Mouse (Mus musculus) Patski (cell line): Measurements from ENCODE around the gene Faap20. TPM values are rescaled to one million over a fixed set of nuclear protein-coding genes. Genes with fewer than 3 reads are reported as not detected.

ENCODE experiments used
- ATAC-seq: fragments of 100-300 bp; one replicate; pipeline ENCODE4 v1.8.0; 2021
- CTCF ChIA-PET: fragments of 350-600 bp; sonication (Branson Sonifier 250); formaldehyde crosslinking; loops from one replicate; lab custom pipeline; 2022; ENCODE audit warnings: inconsistent platforms; lab: Charles Lee
- POLR2A ChIA-PET: fragments of 350-600 bp; sonication (Branson Sonifier 250); formaldehyde crosslinking; loops from one replicate; lab custom pipeline; 2022; ENCODE audit warnings: antibody characterized with exemption, inconsistent platforms; lab: Charles Lee
- DNase-seq: peaks from one replicate; pipeline ENCODE4 v3.0.0-alpha.2; 2011; ENCODE audit warnings: low read depth, low spot score
- H3K27me3 ChIP-seq: fragments of 371-371 bp; one replicate; pipeline ENCODE4 v1.5.1; 2021
- CTCF ChIP-seq: fragments of 100-300 bp; IDR thresholded peaks from one replicate; pipeline ENCODE4 v1.5.1; 2021
- in situ Hi-C: fragments of 300-500 bp; cut with MboI; formaldehyde crosslinking; loops from 3 replicates; pipeline ENCODE4 v1.11.1; 2018; ENCODE audit warnings: low pct_unique_long_range_greater_than_20kb, mixed read lengths
- polyA plus RNA-seq: library from polyadenylated mRNA; unstranded; gene quantifications from one replicate; pipeline ENCODE4 v1.2.3, GENCODE M21; 2021

Gene Faap20
- polyA plus RNA-seq, 1 experiment from 2014 or later = 25.5 TPM

DNA sequence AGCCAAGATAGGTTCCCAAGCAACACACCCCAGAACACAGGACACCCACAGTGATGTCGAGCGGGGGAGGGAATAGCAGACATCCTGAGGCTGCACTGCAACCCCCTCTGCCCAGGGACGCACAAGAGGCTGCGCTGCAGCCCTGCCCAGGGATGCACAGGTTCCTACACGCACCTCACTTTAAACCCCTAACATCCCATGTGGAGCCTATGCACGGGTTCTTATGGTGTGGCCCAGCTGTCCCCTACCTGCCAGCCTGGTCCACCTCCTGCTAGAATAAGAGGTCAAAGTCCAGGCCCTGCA, 35.9 kb upstream of the Faap20 start:
- TF ChIP-seq CTCF = no peak
- no peak for ATAC-seq
- in situ Hi-C loops = no loop called here
- CTCF ChIA-PET = no interaction called here
- POLR2A ChIA-PET = no interaction called here
- H3K27me3 ChIP-seq = no peaks in the 10 kb centered on the region
- no peak for DNase-seq

DNA sequence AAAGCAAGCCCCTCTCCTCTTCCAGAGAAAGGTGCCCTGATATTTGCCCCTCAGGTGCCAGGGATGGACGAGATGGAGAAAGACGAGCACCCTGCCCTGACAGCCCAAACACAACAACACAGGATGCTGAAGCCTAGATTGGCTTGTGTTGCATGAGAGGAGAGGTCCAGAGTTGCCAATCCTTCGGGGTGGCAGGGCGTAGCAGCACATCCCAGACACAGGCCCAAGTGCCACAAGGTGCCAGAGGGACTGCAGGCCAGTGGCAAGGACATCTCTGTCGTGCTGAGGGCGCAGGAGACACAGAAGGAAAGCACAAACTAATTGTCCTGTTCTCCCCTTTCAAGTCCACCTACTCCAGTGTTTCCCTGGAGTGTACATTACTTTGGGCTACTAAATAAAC, 35.4 kb upstream of the Faap20 start:
- CTCF ChIA-PET = no interaction called here
- TF ChIP-seq CTCF = no peak
- no peak for DNase-seq
- no peaks in the 10 kb centered on the region for H3K27me3 ChIP-seq
- POLR2A ChIA-PET = no interaction called here
- in situ Hi-C loops = no loop called here
- no peak for ATAC-seq

DNA sequence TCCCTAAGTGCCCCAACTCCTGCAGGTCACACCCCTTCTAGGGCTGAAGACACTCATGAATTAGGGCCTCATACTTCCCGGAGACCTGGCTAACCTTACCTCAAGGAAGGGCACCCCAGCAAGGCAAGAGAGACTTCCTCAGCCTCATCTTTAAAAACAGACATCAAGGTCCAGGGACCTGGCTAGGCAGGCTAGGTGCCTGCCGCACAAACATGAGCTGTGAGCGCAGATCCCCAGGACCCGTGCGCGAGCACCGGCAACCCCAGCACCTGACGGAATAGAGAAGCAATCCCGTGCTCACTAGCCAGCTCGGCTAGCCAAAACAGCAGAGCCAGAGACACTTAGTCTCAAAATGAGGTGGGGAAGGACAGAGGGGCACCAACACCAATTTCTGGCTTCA, 34.8 kb upstream of the Faap20 start:
- CTCF ChIA-PET = no interaction called here

DNA sequence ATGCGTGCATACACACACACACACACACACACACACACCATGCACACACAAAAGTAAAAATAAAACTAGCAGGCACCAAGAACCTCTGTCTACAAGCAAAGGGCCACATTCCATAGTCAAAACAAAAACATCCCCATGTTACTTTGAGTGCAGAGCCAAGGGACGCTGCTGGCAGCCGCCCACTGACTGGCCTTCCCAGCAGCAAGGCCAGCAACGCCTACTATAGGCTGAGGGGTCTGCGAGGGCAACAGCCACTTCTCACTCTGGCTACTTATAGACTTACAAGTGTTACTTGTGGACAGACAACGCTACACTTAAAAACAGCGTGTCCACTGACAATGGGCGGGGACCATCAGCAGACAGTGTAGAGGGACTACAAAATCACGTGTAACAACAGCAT, 34.4 kb upstream of the Faap20 start:
- ChIA-PET POLR2A (no interaction called here), CTCF (no interaction called here)
- DNase-seq = no peak
- in situ Hi-C loops = loop anchor here (5.0 kb wide), 2 partner anchors 43 to 78 kb away; no protein-coding TSS in a partner anchor
- no peak for TF ChIP-seq CTCF
- no peak for ATAC-seq
- H3K27me3 ChIP-seq = no peaks in the 10 kb centered on the region

More for the DNA sequence above, 34.8 kb upstream of the Faap20 start:
- POLR2A ChIA-PET = no interaction called here
- in situ Hi-C loops = loop anchor here (5.0 kb wide), 2 partner anchors 42 to 77 kb away; no protein-coding TSS in a partner anchor
- ATAC-seq = no peak
- no peaks in the 10 kb centered on the region for H3K27me3 ChIP-seq
- no peak for DNase-seq
- TF ChIP-seq CTCF = no peak

DNA sequence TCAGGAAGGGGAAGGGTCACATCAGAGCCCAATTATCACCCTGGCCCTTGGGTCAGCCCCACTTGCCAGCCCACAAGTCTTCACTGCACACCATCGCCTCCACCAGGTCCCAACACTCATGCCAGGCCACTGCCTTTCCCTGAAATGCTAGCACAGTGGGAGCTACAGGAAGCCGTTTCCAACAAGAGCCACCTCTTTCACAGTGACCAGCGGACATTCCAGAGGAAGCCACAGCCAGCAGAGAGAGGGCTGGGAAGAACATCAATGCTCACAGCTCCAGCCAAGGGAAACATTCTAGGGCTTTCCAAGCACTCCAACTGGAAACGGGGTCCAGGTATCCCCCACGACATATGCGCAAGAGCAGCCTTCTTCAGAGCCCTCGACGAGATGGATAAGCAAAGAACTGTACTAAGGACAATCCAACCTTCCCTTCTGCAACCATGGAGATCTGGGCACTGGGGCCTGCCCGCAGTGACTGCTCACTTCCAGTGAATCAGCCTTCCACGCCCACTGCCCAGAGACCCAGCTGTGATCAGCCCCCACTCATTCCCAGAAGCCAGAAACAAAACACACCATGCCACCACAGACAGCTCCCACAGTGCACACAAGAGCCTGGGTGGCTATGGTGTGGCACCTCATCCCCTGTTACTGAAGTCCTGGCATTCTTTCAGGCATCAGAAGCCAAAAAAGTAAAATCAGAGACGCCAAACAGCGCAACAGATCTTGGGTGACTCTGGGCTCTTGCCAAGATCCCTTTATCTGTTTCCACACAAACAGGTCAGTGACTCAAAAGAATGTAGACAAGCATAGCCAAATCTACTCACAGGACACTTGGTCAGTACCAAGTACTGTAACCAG, 33.6 kb upstream of the Faap20 start:
- POLR2A ChIA-PET = interaction anchor here (0.7 to 1.5 kb wide), 3 partner anchors 9 to 121 kb away, joined by 3 to 6 read pairs (median 5); no protein-coding TSS in a partner anchor
- ATAC-seq (peak; percentile 64), DNase-seq (peak; percentile 88)
- TF ChIP-seq CTCF = no peak
- no peaks in the 10 kb centered on the region for H3K27me3 ChIP-seq
- CTCF ChIA-PET = no interaction called here
- in situ Hi-C loops = loop anchor here (5.0 kb wide), 2 partner anchors 44 to 79 kb away; no protein-coding TSS in a partner anchor

DNA sequence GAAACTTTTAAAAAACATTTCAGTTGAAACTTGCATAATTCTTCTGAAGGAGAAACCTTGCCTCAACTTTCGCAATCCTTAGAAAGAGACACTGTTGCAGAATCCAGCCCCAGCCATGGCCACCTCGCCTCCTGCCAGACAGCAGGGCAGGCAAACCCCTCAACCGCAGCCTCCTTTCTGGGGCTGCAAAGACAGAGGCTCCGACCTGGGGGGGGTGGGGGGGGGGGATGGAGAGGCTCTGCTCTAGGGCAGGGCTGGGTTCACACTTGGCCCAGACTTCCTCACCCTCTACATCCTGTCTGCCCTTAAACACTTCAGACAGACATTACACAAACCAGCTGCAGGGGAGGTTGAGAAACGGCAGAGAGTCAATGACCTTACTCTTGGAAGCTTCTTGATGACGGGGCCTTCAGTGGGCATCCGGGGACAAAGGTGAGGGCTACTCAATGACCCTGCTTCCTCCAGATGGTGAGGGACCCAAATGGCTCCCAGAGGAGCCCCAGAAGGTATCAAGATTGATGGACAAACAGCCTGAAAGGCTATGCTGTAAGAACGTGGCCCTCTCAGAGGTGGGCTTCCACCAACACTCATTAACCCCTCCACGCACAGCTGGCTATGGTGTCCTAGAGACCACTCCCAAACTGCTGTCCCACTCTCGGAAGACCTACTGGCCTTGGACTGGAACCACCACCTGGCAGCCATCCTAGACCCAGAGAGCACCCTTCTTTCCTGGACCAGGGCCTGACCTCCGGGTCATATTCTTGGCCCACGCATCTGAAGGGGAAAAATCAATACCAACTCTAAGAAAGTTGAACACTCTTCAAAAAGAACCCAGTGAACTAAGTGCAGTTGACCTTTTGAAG, 32.1 kb upstream of the Faap20 start:
- no peak for ATAC-seq
- no peak for DNase-seq
- H3K27me3 ChIP-seq = no peaks in the 10 kb centered on the region
- POLR2A ChIA-PET = interaction anchor here (0.6 to 1.5 kb wide), 4 partner anchors 10 to 122 kb away, joined by 3 to 6 read pairs (median 4); no protein-coding TSS in a partner anchor
- no peak for TF ChIP-seq CTCF
- CTCF ChIA-PET = interaction anchor here (1.1 to 1.2 kb wide), 2 partner anchors 31 to 32 kb away, joined by 3 to 4 read pairs; partner anchors contain the start of gene Faap20
- in situ Hi-C loops = loop anchor here (5.0 kb wide), 2 partner anchors 45 to 80 kb away; no protein-coding TSS in a partner anchor

DNA sequence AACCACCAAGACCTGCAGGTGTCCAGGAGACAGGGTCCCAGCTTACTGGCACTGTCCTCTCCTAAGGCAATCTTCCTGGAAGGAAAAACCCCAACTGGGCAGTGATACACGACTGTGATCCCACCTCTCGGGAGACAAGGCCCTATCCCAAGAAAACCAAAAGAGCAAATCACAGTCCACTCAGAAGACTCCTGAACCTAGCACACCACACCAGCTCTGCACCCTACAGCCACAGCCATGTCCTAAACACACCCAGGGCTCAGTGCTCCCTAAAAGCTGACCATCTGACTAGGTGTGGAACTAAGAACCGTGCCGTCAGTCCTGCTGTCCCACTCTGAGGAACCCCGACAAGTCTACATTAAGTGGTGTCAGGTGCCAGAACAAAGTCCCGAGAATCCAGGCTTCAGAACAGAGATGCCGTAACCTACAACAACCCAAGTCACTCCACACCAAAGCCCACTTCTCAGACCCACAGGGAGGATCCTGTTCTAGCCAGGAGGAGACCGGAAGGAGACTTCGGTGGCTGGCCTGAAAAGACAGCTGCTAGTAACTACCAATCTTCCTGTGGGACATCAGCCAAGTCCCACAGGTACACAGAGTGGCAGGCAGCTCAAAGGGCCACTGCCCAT, 31.4 kb upstream of the Faap20 start:
- ChIA-PET CTCF (interaction anchor here (0.8 to 1.1 kb wide), 2 partner anchors 31 to 32 kb away, joined by 3 to 4 read pairs; no protein-coding TSS in a partner anchor), POLR2A (interaction anchor here (1.0 to 4.9 kb wide), 3 partner anchors 17 to 42 kb away, joined by 3 to 27 read pairs (median 4); no protein-coding TSS in a partner anchor)
- in situ Hi-C loops = loop anchor here (5.0 kb wide), 2 partner anchors 46 to 81 kb away; no protein-coding TSS in a partner anchor
- ATAC-seq = no peak
- no peak for TF ChIP-seq CTCF
- DNase-seq = no peak
- H3K27me3 ChIP-seq = no peaks in the 10 kb centered on the region

DNA sequence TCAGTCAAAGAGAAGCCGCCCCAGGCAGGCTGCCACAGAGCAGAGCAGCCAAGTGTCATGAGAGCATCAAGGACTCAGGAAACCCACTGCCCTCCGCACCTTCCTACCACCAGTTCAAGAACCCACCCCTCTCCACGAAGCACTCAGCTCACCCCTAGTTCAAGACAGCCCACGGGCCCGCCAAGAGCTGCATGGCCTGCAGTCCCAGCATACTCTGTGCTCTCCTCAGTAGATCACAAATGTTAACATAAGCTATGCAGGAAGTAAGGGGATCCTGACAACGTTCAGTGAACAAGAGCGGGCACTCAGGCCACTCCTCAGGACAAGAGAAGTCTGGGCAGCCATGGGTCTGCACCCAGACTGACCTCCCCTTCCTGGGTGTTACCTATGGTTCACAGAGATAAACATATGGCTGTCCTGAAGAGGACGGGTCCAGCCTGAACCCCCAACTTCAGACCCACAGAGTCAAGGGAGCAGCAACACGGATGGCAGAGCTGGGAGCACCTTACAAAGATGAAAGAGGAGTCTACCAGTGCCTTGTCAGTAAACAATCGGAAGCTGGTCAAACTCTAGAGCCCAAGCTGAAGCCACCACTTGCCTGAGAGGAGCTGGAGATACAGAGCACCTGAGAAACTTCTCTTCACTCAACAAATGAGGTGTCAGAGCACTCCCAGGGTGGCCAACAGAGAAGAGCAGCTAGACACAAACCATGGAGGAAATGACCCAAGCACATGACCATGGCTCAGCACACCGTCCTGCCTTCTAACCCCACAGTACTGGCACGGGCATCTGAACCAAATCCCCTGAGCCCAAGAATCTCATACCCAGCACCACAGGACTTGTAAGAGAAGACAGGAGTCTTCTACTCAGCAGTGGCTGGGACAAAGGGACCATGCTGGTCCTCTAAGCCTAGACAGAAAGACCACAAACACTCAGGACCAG, 30.1 kb upstream of the Faap20 start:
- no peaks in the 10 kb centered on the region for H3K27me3 ChIP-seq
- ATAC-seq (no peak), DNase-seq (no peak)
- ChIA-PET POLR2A (interaction anchor here (1.0 to 4.9 kb wide), 4 partner anchors 16 to 43 kb away, joined by 3 to 28 read pairs (median 16); partner anchors contain the start of gene Faap20), CTCF (interaction anchor here (1.1 to 1.4 kb wide), 3 partner anchors 30 to 126 kb away, joined by 3 to 5 read pairs (median 4); partner anchors contain the start of gene Faap20)
- TF ChIP-seq CTCF = no peak
- in situ Hi-C loops = loop anchor here (5.0 kb wide), 2 partner anchors 47 to 82 kb away; no protein-coding TSS in a partner anchor
